Mouse (Mus musculus): ENCODE results near the gene Olfml3.

Olfml3 gene

DNA sequence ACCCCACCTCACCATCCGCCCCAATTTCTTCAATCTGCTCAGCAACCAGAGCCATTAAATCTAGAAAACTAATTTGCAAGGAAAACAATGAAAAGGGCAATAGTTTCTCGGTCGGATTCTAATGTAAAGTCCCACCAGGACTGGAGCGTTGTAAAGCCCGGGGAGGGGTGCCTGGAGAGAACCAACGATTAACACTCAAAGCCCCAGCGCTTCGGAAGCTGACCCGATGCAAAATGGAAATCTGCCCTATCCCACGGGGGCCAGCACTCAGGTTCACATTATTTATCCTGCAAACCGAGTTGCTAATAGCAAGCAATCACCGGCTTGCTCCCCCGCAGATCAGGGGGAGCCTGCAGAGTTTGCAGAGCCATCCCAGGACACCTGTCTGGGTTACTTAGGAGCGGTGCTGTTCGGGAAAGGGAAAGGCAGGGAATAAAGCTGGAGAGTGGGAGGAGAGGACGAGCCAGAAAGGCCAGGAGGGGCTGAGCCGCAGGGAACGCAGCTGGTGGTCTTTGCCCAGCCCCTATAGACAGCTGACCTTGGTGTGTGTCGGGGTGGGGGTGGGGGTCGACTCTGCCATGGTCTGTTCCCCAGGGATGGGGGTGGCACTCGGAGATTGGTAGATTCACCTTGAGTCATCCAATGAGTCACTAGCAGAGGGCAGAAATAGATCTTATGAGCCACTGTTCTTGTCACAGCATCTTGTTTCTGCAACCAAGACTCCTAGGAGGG is 54.4 kb downstream of the Olfml3 start:
- peaks cover 64% of the 10 kb centered on the region for H3K4me1 ChIP-seq (replicated peaks; ENCODE audit: low read depth, low read length)
- H3K9me3 ChIP-seq (ENCODE audit: low read length), result peaks cover 15% of the 10 kb centered on the region
- no peaks in the 10 kb centered on the region for H3K27me3 ChIP-seq (ENCODE audit: insufficient read depth, low read length)
- TF ChIP-seq POU5F1 (IDR thresholded peaks at IDR 0.05; ENCODE audit: borderline replicate concordance, low read length) (no peak), NANOG (IDR thresholded peaks at IDR 0.05; ENCODE audit: borderline replicate concordance, low read length) (peak; percentile 56; the same call in 1 of the 2 replicates)
- peak overlapping the region; percentile 55 for H3K4me3 ChIP-seq (replicated peaks; ENCODE audit: low read length)
- peaks cover 4% of the 10 kb centered on the region; the same call in 1 of the 2 replicates for H3K36me3 ChIP-seq (ENCODE audit: insufficient read depth, low read length)

GRCm38 (mm10) chr3:103682473-103682872 is 55.3 kb downstream of the Olfml3 start:
- Histone ChIP-seq H3K27me3 (ENCODE audit: insufficient read depth, low read length) (no peaks in the 10 kb centered on the region), H3K9me3 (ENCODE audit: low read length) (peaks cover 15% of the 10 kb centered on the region), H3K4me1 (replicated peaks; ENCODE audit: low read depth, low read length) (peaks cover 70% of the 10 kb centered on the region), H3K4me3 (replicated peaks; ENCODE audit: low read length) (peak overlapping the region; percentile 55; the same call in 1 of the 2 replicates), H3K36me3 (ENCODE audit: insufficient read depth, low read length) (peaks cover 4% of the 10 kb centered on the region; the same call in 1 of the 2 replicates)
- no peak for TF ChIP-seq POU5F1 (IDR thresholded peaks at IDR 0.05; ENCODE audit: borderline replicate concordance, low read length)
- no peak for TF ChIP-seq NANOG (IDR thresholded peaks at IDR 0.05; ENCODE audit: borderline replicate concordance, low read length)
- no peak for TF ChIP-seq CTCF (conservative IDR thresholded peaks at IDR 0.05; ENCODE audit: low read length)

- Histone ChIP-seq H3K4me3 (replicated peaks; ENCODE audit: low read length) (no peak overlapping the region), H3K9me3 (ENCODE audit: low read length) (peaks cover 15% of the 10 kb centered on the region), H3K27me3 (ENCODE audit: insufficient read depth, low read length) (0 out of 2 replicates have a peak, but pooled peaks cover 3% of the 10 kb centered on the region), H3K4me1 (replicated peaks; ENCODE audit: low read depth, low read length) (peaks cover 55% of the 10 kb centered on the region), H3K36me3 (ENCODE audit: insufficient read depth, low read length) (peaks cover 4% of the 10 kb centered on the region; the same call in 1 of the 2 replicates)
- no peak for TF ChIP-seq CTCF (conservative IDR thresholded peaks at IDR 0.05; ENCODE audit: low read length)
- no peak for TF ChIP-seq POU5F1 (IDR thresholded peaks at IDR 0.05; ENCODE audit: borderline replicate concordance, low read length)
- TF ChIP-seq NANOG (IDR thresholded peaks at IDR 0.05; ENCODE audit: borderline replicate concordance, low read length), result no peak
Observed at GRCm38 (mm10) chr3:103678811-103679210, 59.0 kb downstream of the Olfml3 start.

DNA sequence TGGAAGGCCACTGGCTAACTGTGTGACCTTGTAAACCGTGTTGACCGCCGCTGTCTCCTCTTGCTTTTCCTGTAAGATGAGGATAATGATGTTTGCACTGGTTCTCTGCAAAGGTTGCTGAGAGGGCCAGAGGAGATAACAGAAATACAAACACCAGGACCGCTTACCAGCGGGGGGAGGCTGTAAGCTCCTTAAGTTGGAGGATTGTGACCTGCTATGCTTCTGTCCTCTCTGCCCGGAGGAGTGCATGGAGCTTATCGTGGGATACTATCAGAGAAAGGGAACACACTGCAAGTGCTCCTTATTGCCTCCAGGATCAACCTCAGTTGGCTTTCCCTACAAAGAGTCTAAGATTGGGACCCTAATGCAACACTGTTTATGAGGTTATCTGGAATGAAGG is 65.1 kb downstream of the Olfml3 start:
- Histone ChIP-seq H3K27me3 (ENCODE audit: insufficient read depth, low read length) (0 out of 2 replicates have a peak, but pooled peaks cover 6% of the 10 kb centered on the region), H3K9me3 (ENCODE audit: low read length) (no peaks in the 10 kb centered on the region), H3K36me3 (ENCODE audit: insufficient read depth, low read length) (no peaks in the 10 kb centered on the region), H3K4me3 (replicated peaks; ENCODE audit: low read length) (no peak overlapping the region), H3K4me1 (replicated peaks; ENCODE audit: low read depth, low read length) (peaks cover 4% of the 10 kb centered on the region)
- TF ChIP-seq POU5F1 (IDR thresholded peaks at IDR 0.05; ENCODE audit: borderline replicate concordance, low read length), result no peak
- no peak for TF ChIP-seq NANOG (IDR thresholded peaks at IDR 0.05; ENCODE audit: borderline replicate concordance, low read length)
- no peak for TF ChIP-seq CTCF (conservative IDR thresholded peaks at IDR 0.05; ENCODE audit: low read length)

Data from E14TG2a.4 (cell line).